Mouse (Mus musculus) stomach, embryonic 15.5 days (tissue): ENCODE data around the gene Nelfcd. TPM values are rescaled to one million over a fixed set of nuclear protein-coding genes. Genes with fewer than 3 reads are reported as not detected.

Experiments
- ATAC-seq: fragments of 200-750 bp; cut with Nextera tagmentation; 2 replicates; pipeline ENCODE4 v1.8.0; 2017; ENCODE audit warnings: low read depth, moderate number of reproducible peaks, moderate TSS enrichment; ENCODE audit not compliant: insufficient read depth, low FRiP score
- H3K27ac ChIP-seq: fragments of 300-500 bp; sonication (generic); 2 replicates; pipeline ENCODE4 v1.5.1; 2015; ENCODE audit warnings: mild to moderate bottlenecking, inconsistent platforms
- H3K27me3 ChIP-seq: fragments of 300-500 bp; sonication (generic); replicated peaks from 2 replicates; pipeline ENCODE4 v1.6.1; 2015; ENCODE audit warnings: inconsistent platforms
- H3K36me3 ChIP-seq: fragments of 300-500 bp; sonication (generic); 2 replicates; pipeline ENCODE4 v1.6.1; 2015; ENCODE audit warnings: inconsistent platforms
- H3K4me1 ChIP-seq: fragments of 300-500 bp; sonication (generic); 2 replicates; pipeline ENCODE4 v1.6.1; 2015; ENCODE audit warnings: inconsistent platforms
- H3K4me2 ChIP-seq: fragments of 300-500 bp; sonication (generic); 2 replicates; pipeline ENCODE4 v1.6.1; 2015; ENCODE audit warnings: mild to moderate bottlenecking, inconsistent platforms
- H3K4me3 ChIP-seq: fragments of 300-500 bp; sonication (generic); replicated peaks from 2 replicates; pipeline ENCODE4 v1.5.1; 2015; ENCODE audit warnings: inconsistent platforms
- H3K9ac ChIP-seq: fragments of 300-500 bp; sonication (generic); 2 replicates; pipeline ENCODE4 v1.6.1; 2015; ENCODE audit warnings: inconsistent platforms
- H3K9me3 ChIP-seq: fragments of 300-500 bp; sonication (generic); 2 replicates; pipeline ENCODE4 v1.6.1; 2016; ENCODE audit warnings: inconsistent platforms
- WGBS: fragments of 180-500 bp; shearing (Covaris S2); methylation state at CpG from one replicate; pipeline ENCODE4 v1.1.7; 2015; 5-methylcytosine and 5-hydroxymethylcytosine counted together
- polyA plus RNA-seq: library from polyadenylated mRNA; unstranded; fragments of >200 nt; fragmentation: Nextera tagmentation; extraction: Ambion mirVana; gene quantifications from 2 replicates; pipeline ENCODE4 v1.2.1, GENCODE M21; 2015

Gene Nelfcd
- 91.7 and 92.4 TPM in 2 replicates for polyA plus RNA-seq

DNA sequence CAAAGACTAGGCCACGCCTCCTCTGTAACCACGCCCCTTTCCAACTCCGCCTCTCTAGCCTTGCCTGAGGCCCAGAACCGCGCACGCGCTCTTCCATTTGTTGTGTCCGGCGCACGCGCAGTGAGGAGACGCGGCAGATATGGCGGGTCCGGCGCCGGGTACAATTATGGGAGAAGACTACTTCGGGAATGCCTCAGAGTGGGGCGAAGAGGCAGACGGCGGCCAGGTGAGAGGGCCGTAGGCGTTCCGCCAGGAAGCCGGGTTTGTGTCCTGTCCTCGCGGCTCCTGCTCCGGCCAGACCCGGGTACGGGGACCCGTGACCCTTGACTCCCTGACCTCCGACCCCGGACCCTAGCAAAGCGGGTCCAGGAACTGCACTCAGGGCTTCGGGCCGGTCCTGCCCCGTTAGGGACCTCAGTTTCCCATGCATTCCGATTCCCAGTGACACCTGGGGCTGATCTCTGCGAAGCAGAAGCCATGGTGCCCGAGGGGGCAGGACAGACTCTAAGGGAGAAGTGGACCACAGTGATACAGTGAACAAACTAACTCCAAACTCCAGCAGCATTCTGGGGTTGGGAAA, at the start of gene Nelfcd:
TSS of gene Nelfcd (plus strand) at position 74 of the 580 bp plus-strand sequence.
- peaks cover 9% of the 10 kb centered on the region for H3K4me1 ChIP-seq
- no peaks in the 10 kb centered on the region for H3K9me3 ChIP-seq
- ATAC-seq = peak; percentile 94
- H3K4me3 ChIP-seq = peak within 1 kb of the TSS; percentile 97
- peak within 1 kb of the TSS; percentile 89 for H3K9ac ChIP-seq
- H3K27me3 ChIP-seq = no peaks in the 10 kb centered on the region
- H3K27ac ChIP-seq = peak within 1 kb of the TSS; percentile 31; the same call in 1 of the 2 replicates
- H3K36me3 ChIP-seq = 0 out of 2 replicates have a peak, but pooled peaks cover 10% of the 10 kb centered on the region
- under 1% methylated on average over 40 of the region's 40 CpGs for WGBS
- peak within 1 kb of the TSS; percentile 83 for H3K4me2 ChIP-seq

- WGBS = 83% methylated on average over 10 of the region's 10 CpGs
- Histone ChIP-seq H3K4me2 (no peak overlapping the region), H3K27me3 (no peaks in the 10 kb centered on the region), H3K36me3 (no peaks in the 10 kb centered on the region), H3K9me3 (no peaks in the 10 kb centered on the region), H3K9ac (no peak overlapping the region), H3K4me1 (no peaks in the 10 kb centered on the region), H3K4me3 (no peak overlapping the region), H3K27ac (no peak overlapping the region)
- ATAC-seq = no peak
These were observed 49.0 kb upstream of the Nelfcd start for GRCm38 (mm10) chr2:174366571-174366970.

DNA sequence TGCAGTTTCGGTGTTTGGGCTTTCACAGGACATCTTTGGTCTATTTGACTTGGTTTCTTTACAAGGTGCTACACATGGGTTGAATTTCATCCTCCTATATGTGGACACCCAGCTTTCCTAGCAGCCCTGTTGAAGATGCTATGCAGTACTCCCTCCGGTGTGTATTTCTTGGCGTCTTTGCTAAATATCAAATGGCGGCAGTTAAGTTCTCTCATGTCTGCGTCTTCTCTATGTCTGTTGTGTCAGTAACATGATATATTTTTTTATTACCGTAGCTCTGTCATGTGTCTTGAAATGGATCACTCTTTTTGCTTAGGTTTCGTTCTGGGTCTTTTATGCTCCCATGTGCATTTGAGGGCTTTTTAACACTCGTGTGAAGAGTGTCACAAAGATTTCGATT, 34.6 kb upstream of the Nelfcd start:
- no peak overlapping the region for H3K4me3 ChIP-seq
- H3K4me2 ChIP-seq = no peak overlapping the region
- no peaks in the 10 kb centered on the region for H3K36me3 ChIP-seq
- H3K27ac ChIP-seq = no peak overlapping the region
- H3K9ac ChIP-seq = no peak overlapping the region
- H3K27me3 ChIP-seq = no peaks in the 10 kb centered on the region
- WGBS = 86% methylated on average over 9 of the region's 9 CpGs
- no peaks in the 10 kb centered on the region for H3K9me3 ChIP-seq
- no peaks in the 10 kb centered on the region for H3K4me1 ChIP-seq
- no peak for ATAC-seq

GRCm38 (mm10) chr2:174391936-174392335, 23.7 kb upstream of the Nelfcd start:
- ATAC-seq = no peak
- no peak overlapping the region for H3K4me2 ChIP-seq
- no peak overlapping the region for H3K27ac ChIP-seq
- no peaks in the 10 kb centered on the region for H3K4me1 ChIP-seq
- H3K9ac ChIP-seq = no peak overlapping the region
- no peak overlapping the region for H3K4me3 ChIP-seq
- no peaks in the 10 kb centered on the region for H3K27me3 ChIP-seq
- no peaks in the 10 kb centered on the region for H3K36me3 ChIP-seq
- 88% methylated on average over 3 of the region's 3 CpGs for WGBS
- H3K9me3 ChIP-seq = no peaks in the 10 kb centered on the region

DNA sequence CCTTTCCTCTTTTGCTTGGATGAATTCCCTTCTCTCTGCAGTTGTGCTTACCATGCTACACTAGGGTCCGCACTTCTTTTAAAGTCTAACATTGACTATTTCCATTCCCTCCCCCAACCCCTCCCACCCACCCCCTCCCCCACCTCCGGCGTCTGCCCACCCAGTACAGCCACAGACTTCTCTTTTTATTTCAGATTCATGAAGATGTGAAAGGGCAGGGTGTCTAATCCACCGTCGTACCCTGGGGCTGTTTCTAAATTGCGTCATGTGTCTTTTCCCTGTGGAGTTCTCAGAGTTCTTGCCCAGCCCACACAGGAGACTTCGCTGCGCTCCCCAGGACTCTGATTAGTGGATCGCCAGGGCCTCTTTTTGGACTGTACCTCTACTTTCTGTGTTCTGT, 23.1 kb upstream of the Nelfcd start:
- no peak overlapping the region for H3K9ac ChIP-seq
- no peak overlapping the region for H3K4me3 ChIP-seq
- no peak overlapping the region for H3K4me2 ChIP-seq
- H3K4me1 ChIP-seq = no peaks in the 10 kb centered on the region
- ATAC-seq = no peak
- H3K27me3 ChIP-seq = no peaks in the 10 kb centered on the region
- H3K27ac ChIP-seq = no peak overlapping the region
- WGBS = 75% methylated on average over 9 of the region's 9 CpGs
- no peaks in the 10 kb centered on the region for H3K36me3 ChIP-seq
- no peaks in the 10 kb centered on the region for H3K9me3 ChIP-seq

DNA sequence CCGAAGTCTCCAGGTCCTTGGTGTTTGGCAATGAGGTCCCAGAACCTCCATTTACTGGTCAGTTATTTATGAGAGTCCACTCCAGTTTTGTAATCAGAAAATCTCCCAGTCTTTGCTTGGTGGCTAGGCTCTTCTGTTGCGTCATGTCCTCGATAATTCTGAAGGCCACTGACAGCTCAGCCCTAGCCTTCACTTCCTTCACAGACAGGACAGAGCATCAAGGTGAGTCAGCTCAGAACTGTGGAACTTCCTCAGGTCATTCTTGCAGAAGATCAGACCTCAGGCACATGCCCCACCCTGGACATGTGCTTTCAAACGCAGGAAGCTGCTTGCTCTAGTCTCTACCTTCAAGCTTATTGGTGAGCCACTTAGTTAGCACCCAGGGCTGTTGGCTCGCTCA, 22.2 kb upstream of the Nelfcd start:
- H3K4me3 ChIP-seq = no peak overlapping the region
- no peak overlapping the region for H3K27ac ChIP-seq
- no peak overlapping the region for H3K4me2 ChIP-seq
- 64% methylated on average over 5 of the region's 5 CpGs for WGBS
- H3K4me1 ChIP-seq = no peaks in the 10 kb centered on the region
- H3K9me3 ChIP-seq = no peaks in the 10 kb centered on the region
- no peaks in the 10 kb centered on the region for H3K36me3 ChIP-seq
- no peak for ATAC-seq
- no peak overlapping the region for H3K9ac ChIP-seq
- H3K27me3 ChIP-seq = no peaks in the 10 kb centered on the region

DNA sequence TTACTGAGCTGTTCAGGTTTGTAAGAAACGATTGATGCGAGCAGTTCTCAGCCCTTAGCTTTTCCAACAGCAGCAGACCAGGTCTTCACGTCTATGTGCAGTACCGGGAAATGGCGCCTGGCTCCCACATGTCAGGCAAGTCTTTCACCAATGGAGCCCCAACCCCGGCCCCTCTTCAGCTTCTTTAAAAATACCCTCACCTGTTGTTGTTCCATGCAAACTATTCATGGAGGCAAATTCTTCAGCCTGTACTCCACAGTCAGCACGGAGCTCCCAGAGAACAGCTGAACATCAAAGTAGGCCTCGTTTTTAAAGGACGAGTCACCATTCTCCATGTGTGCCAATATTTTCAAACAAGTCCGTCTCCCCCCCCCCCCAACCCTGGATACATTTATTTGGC, 19.0 kb upstream of the Nelfcd start:
- Histone ChIP-seq H3K27me3 (no peaks in the 10 kb centered on the region), H3K9ac (no peak overlapping the region), H3K9me3 (no peaks in the 10 kb centered on the region), H3K4me1 (no peaks in the 10 kb centered on the region), H3K4me2 (no peak overlapping the region), H3K27ac (no peak overlapping the region), H3K36me3 (no peaks in the 10 kb centered on the region), H3K4me3 (no peak overlapping the region)
- ATAC-seq = no peak
- WGBS = 80% methylated on average over 10 of the region's 10 CpGs

DNA sequence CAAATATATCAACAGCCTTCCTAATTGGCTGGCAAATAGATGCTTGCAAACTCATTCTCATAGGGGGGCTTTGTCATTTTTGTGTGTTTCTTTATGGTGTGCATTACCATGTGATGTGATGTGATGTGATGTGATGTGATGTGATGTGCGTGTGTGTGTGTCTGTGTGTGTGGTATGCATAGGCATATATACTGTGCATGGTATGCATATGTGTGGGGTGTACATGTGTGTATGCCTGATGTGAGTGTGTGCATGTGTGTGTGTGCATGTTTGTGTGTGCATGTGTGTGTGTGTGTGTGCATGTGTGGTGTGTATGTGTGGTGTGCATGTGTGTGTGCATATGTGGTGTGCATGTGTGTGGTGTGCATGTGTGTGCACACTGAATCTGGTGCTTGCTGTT, 18.5 kb upstream of the Nelfcd start:
- Histone ChIP-seq H3K9me3 (no peaks in the 10 kb centered on the region), H3K27ac (no peak overlapping the region), H3K36me3 (no peaks in the 10 kb centered on the region), H3K4me2 (no peak overlapping the region), H3K27me3 (no peaks in the 10 kb centered on the region), H3K4me3 (no peak overlapping the region), H3K4me1 (no peaks in the 10 kb centered on the region), H3K9ac (no peak overlapping the region)
- 91% methylated on average over 1 of the region's 1 CpGs for WGBS
- ATAC-seq = no peak

DNA sequence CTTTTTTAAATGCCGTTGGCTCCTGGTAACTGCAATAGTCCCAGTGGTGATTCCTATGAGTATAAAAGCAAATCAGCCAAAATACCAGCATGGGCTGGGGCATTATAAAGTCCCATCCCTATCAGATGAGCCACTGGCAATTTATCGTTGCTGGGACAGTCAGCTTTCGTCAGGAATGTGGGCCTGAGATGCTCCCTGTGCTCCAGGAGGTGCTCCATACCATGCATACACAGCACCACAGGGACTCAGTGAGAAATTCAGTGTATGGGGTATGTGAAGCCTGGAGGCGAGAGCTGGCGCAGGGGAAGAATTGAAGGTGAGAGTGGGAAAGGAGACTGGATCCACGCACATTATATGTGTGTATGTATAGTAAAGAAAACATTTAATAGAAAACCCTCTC, 17.7 kb upstream of the Nelfcd start:
- H3K4me2 ChIP-seq = no peak overlapping the region
- H3K9me3 ChIP-seq = no peaks in the 10 kb centered on the region
- ATAC-seq = no peak
- 84% methylated on average over 6 of the region's 6 CpGs for WGBS
- no peaks in the 10 kb centered on the region for H3K27me3 ChIP-seq
- H3K9ac ChIP-seq = no peak overlapping the region
- no peaks in the 10 kb centered on the region for H3K4me1 ChIP-seq
- no peak overlapping the region for H3K4me3 ChIP-seq
- H3K36me3 ChIP-seq = no peaks in the 10 kb centered on the region
- no peak overlapping the region for H3K27ac ChIP-seq

- Histone ChIP-seq H3K27ac (no peak overlapping the region), H3K9ac (no peak overlapping the region), H3K27me3 (no peaks in the 10 kb centered on the region), H3K4me2 (no peak overlapping the region), H3K4me3 (no peak overlapping the region), H3K9me3 (no peaks in the 10 kb centered on the region), H3K4me1 (no peaks in the 10 kb centered on the region), H3K36me3 (no peaks in the 10 kb centered on the region)
- 89% methylated on average over 4 of the region's 4 CpGs for WGBS
- no peak for ATAC-seq
These were observed 15.2 kb upstream of the Nelfcd start for GRCm38 (mm10) chr2:174400396-174400795.

DNA sequence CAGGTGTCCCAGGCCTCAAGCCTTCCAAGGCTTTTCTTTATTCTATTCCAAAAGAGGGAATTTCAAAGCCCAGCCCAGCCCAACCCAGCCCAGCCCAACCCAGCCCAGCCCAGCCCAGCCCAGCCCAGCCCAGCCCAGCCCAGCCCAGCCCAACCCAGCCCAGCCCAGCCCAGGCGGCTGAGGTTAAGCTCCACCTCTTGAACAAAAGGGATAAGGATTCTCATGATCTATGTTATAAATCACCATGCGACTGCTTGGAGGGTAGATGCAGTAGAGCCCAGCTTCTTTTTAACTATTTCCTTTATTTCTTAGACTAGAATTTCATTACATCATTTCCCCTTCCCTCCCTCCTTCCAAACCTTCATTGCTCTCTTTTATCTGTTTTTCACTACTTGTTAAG, 5.4 kb upstream of the Nelfcd start:
- Histone ChIP-seq H3K4me2 (no peak overlapping the region), H3K27ac (no peak overlapping the region), H3K9me3 (no peaks in the 10 kb centered on the region), H3K4me3 (no peak overlapping the region), H3K27me3 (no peaks in the 10 kb centered on the region), H3K36me3 (no peaks in the 10 kb centered on the region), H3K4me1 (no peaks in the 10 kb centered on the region), H3K9ac (no peak overlapping the region)
- WGBS = 30% methylated on average over 2 of the region's 2 CpGs
- no peak; the same call in 1 of the 2 replicates for ATAC-seq

GRCm38 (mm10) chr2:174413127-174413526, 2.5 kb upstream of the Nelfcd start:
- WGBS = 77% methylated on average over 7 of the region's 7 CpGs
- no peak overlapping the region for H3K27ac ChIP-seq
- H3K4me1 ChIP-seq = peaks cover 9% of the 10 kb centered on the region
- no peaks in the 10 kb centered on the region for H3K27me3 ChIP-seq
- H3K9me3 ChIP-seq = no peaks in the 10 kb centered on the region
- H3K4me3 ChIP-seq = no peak overlapping the region
- no peak overlapping the region for H3K9ac ChIP-seq
- H3K36me3 ChIP-seq = no peaks in the 10 kb centered on the region
- no peak for ATAC-seq
- H3K4me2 ChIP-seq = no peak overlapping the region
